Mouse (Mus musculus): ENCODE data around the gene Snapc3. TPM values are rescaled to one million over a fixed set of nuclear protein-coding genes. Genes with fewer than 3 reads are reported as not detected.

Snapc3 gene
- total RNA-seq (2014; fragmentation: Nextera tagmentation), result 24.2 and 28.9 TPM in 2 replicates
- 47.7 and 49.1 TPM in 2 replicates for total RNA-seq (2017)

GRCm38 (mm10) chr4:83417160-83417819 is at the start of gene Snapc3:
TSS of gene Snapc3 (plus strand) at chr4:83417724.
- ATAC-seq (replicated peaks; ENCODE audit: low FRiP score, low TSS enrichment, poor library complexity, severe bottlenecking), result peak; percentile 99

GRCm38 (mm10) chr4:83373381-83373780 is 44.1 kb upstream of the Snapc3 start:
- ATAC-seq (replicated peaks; ENCODE audit: low FRiP score, low TSS enrichment, poor library complexity, severe bottlenecking), result no peak

- ATAC-seq (replicated peaks; ENCODE audit: low FRiP score, low TSS enrichment, poor library complexity, severe bottlenecking), result no peak
Observed at GRCm38 (mm10) chr4:83375650-83376049, 41.9 kb upstream of the Snapc3 start.

- ATAC-seq (replicated peaks; ENCODE audit: low FRiP score, low TSS enrichment, poor library complexity, severe bottlenecking), result no peak
Observed at GRCm38 (mm10) chr4:83376461-83377015, 41.0 kb upstream of the Snapc3 start.

- no peak for ATAC-seq (replicated peaks; ENCODE audit: low FRiP score, low TSS enrichment, poor library complexity, severe bottlenecking)
Observed at GRCm38 (mm10) chr4:83379036-83379435, 38.5 kb upstream of the Snapc3 start.

- ATAC-seq (replicated peaks; ENCODE audit: low FRiP score, low TSS enrichment, poor library complexity, severe bottlenecking), result no peak
Observed at GRCm38 (mm10) chr4:83379746-83380145, 37.8 kb upstream of the Snapc3 start.

- no peak for ATAC-seq (replicated peaks; ENCODE audit: low FRiP score, low TSS enrichment, poor library complexity, severe bottlenecking)
Observed at GRCm38 (mm10) chr4:83380266-83380665, 37.3 kb upstream of the Snapc3 start.

GRCm38 (mm10) chr4:83383899-83384490 is 33.5 kb upstream of the Snapc3 start:
- ATAC-seq (replicated peaks; ENCODE audit: low FRiP score, low TSS enrichment, poor library complexity, severe bottlenecking), result peak; percentile 97

GRCm38 (mm10) chr4:83385091-83385490 is 32.4 kb upstream of the Snapc3 start:
- no peak for ATAC-seq (replicated peaks; ENCODE audit: low FRiP score, low TSS enrichment, poor library complexity, severe bottlenecking)

- no peak for ATAC-seq (replicated peaks; ENCODE audit: low FRiP score, low TSS enrichment, poor library complexity, severe bottlenecking)
Observed at GRCm38 (mm10) chr4:83390551-83390950, 27.0 kb upstream of the Snapc3 start.

- ATAC-seq (replicated peaks; ENCODE audit: low FRiP score, low TSS enrichment, poor library complexity, severe bottlenecking), result no peak
Observed at GRCm38 (mm10) chr4:83391956-83392355, 25.6 kb upstream of the Snapc3 start.

- ATAC-seq (replicated peaks; ENCODE audit: low FRiP score, low TSS enrichment, poor library complexity, severe bottlenecking), result no peak
Observed at GRCm38 (mm10) chr4:83393733-83394132, 23.8 kb upstream of the Snapc3 start.

- ATAC-seq (replicated peaks; ENCODE audit: low FRiP score, low TSS enrichment, poor library complexity, severe bottlenecking), result no peak
Observed at GRCm38 (mm10) chr4:83396346-83396745, 21.2 kb upstream of the Snapc3 start.

- no peak for ATAC-seq (replicated peaks; ENCODE audit: low FRiP score, low TSS enrichment, poor library complexity, severe bottlenecking)
Observed at GRCm38 (mm10) chr4:83396996-83397770, 20.3 kb upstream of the Snapc3 start.

GRCm38 (mm10) chr4:83398527-83398926 is 19.0 kb upstream of the Snapc3 start:
- no peak for ATAC-seq (replicated peaks; ENCODE audit: low FRiP score, low TSS enrichment, poor library complexity, severe bottlenecking)

- ATAC-seq (replicated peaks; ENCODE audit: low FRiP score, low TSS enrichment, poor library complexity, severe bottlenecking), result peak; percentile 83
Observed at GRCm38 (mm10) chr4:83400691-83401595, 16.6 kb upstream of the Snapc3 start.

GRCm38 (mm10) chr4:83401712-83402111 is 15.8 kb upstream of the Snapc3 start:
- ATAC-seq (replicated peaks; ENCODE audit: low FRiP score, low TSS enrichment, poor library complexity, severe bottlenecking), result no peak

- ATAC-seq (replicated peaks; ENCODE audit: low FRiP score, low TSS enrichment, poor library complexity, severe bottlenecking), result no peak
Observed at GRCm38 (mm10) chr4:83407688-83408087, 9.8 kb upstream of the Snapc3 start.

- no peak for ATAC-seq (replicated peaks; ENCODE audit: low FRiP score, low TSS enrichment, poor library complexity, severe bottlenecking)
Observed at GRCm38 (mm10) chr4:83409867-83410505, 7.5 kb upstream of the Snapc3 start.
